Mouse (Mus musculus): ENCODE measurements around the gene Fam189a1. TPM values are rescaled to one million over a fixed set of nuclear protein-coding genes. Genes with fewer than 3 reads are reported as not detected.

The Fam189a1 gene
- polyA plus RNA-seq, 1 experiment from 2014 or later: 2.8 TPM

GRCm38 (mm10) chr7:64856526-64857082, 299.8 kb downstream of the Fam189a1 start:
- no peak for ATAC-seq (ENCODE audit: low FRiP score)
- WGBS: 86% methylated on average over 12 of the region's 12 CpGs
- Histone ChIP-seq H3K27ac (no peak overlapping the region), H3K9me3 (no peaks in the 10 kb centered on the region), H3K4me3 (replicated peaks) (no peak overlapping the region), H3K4me2 (no peak overlapping the region), H3K9ac (no peak overlapping the region), H3K27me3 (no peaks in the 10 kb centered on the region), H3K4me1 (no peaks in the 10 kb centered on the region), H3K36me3 (replicated peaks) (no peaks in the 10 kb centered on the region)

GRCm38 (mm10) chr7:64855976-64856375, 300.4 kb downstream of the Fam189a1 start:
- ATAC-seq (ENCODE audit: low FRiP score): no peak
- Histone ChIP-seq H3K4me1 (no peaks in the 10 kb centered on the region), H3K4me3 (replicated peaks) (no peak overlapping the region), H3K36me3 (replicated peaks) (no peaks in the 10 kb centered on the region), H3K4me2 (no peak overlapping the region), H3K27me3 (no peaks in the 10 kb centered on the region), H3K9ac (no peak overlapping the region), H3K27ac (no peak overlapping the region), H3K9me3 (no peaks in the 10 kb centered on the region)
- WGBS: 64% methylated on average over 15 of the region's 15 CpGs

GRCm38 (mm10) chr7:64855389-64855927, 300.9 kb downstream of the Fam189a1 start:
- Histone ChIP-seq H3K36me3 (replicated peaks) (no peaks in the 10 kb centered on the region), H3K4me3 (replicated peaks) (no peak overlapping the region), H3K4me2 (no peak overlapping the region), H3K27me3 (no peaks in the 10 kb centered on the region), H3K9ac (no peak overlapping the region), H3K4me1 (no peaks in the 10 kb centered on the region), H3K9me3 (no peaks in the 10 kb centered on the region), H3K27ac (no peak overlapping the region)
- ATAC-seq (ENCODE audit: low FRiP score): no peak
- WGBS: 93% methylated on average over 5 of the region's 10 CpGs

- Histone ChIP-seq H3K4me1 (no peaks in the 10 kb centered on the region), H3K9ac (no peak overlapping the region), H3K9me3 (no peaks in the 10 kb centered on the region), H3K4me3 (replicated peaks) (no peak overlapping the region), H3K27me3 (no peaks in the 10 kb centered on the region), H3K4me2 (no peak overlapping the region), H3K36me3 (replicated peaks) (no peaks in the 10 kb centered on the region), H3K27ac (no peak overlapping the region)
- no peak for ATAC-seq (ENCODE audit: low FRiP score)
- WGBS: 56% methylated on average over 3 of the region's 3 CpGs
Observed at GRCm38 (mm10) chr7:64850791-64851190, 305.6 kb downstream of the Fam189a1 start.

GRCm38 (mm10) chr7:64847366-64847899, 308.9 kb downstream of the Fam189a1 start:
- no peak overlapping the region for H3K4me3 ChIP-seq (replicated peaks)
- H3K27me3 ChIP-seq: no peaks in the 10 kb centered on the region
- 70% methylated on average over 5 of the region's 5 CpGs for WGBS
- no peaks in the 10 kb centered on the region for H3K4me1 ChIP-seq
- H3K9me3 ChIP-seq: no peaks in the 10 kb centered on the region
- no peak for ATAC-seq (ENCODE audit: low FRiP score)
- H3K4me2 ChIP-seq: no peak overlapping the region
- H3K9ac ChIP-seq: no peak overlapping the region
- H3K27ac ChIP-seq: no peak overlapping the region
- H3K36me3 ChIP-seq (replicated peaks): no peaks in the 10 kb centered on the region

- H3K4me3 ChIP-seq (replicated peaks): no peak overlapping the region
- no peaks in the 10 kb centered on the region for H3K36me3 ChIP-seq (replicated peaks)
- WGBS: 88% methylated on average over 3 of the region's 3 CpGs
- H3K9ac ChIP-seq: no peak overlapping the region
- no peaks in the 10 kb centered on the region for H3K27me3 ChIP-seq
- no peak overlapping the region for H3K27ac ChIP-seq
- H3K4me1 ChIP-seq: peaks cover 7% of the 10 kb centered on the region
- ATAC-seq (ENCODE audit: low FRiP score): no peak
- no peaks in the 10 kb centered on the region for H3K9me3 ChIP-seq
- no peak overlapping the region for H3K4me2 ChIP-seq
Observed at GRCm38 (mm10) chr7:64846061-64846460, 310.3 kb downstream of the Fam189a1 start.

GRCm38 (mm10) chr7:64840946-64841659, 315.3 kb downstream of the Fam189a1 start:
- Histone ChIP-seq H3K27me3 (no peaks in the 10 kb centered on the region), H3K9me3 (no peaks in the 10 kb centered on the region), H3K27ac (peak overlapping the region; percentile 43), H3K4me1 (peaks cover 24% of the 10 kb centered on the region), H3K4me2 (no peak overlapping the region), H3K9ac (no peak overlapping the region), H3K4me3 (replicated peaks) (no peak overlapping the region), H3K36me3 (replicated peaks) (no peaks in the 10 kb centered on the region)
- peak; percentile 66 for ATAC-seq (ENCODE audit: low FRiP score)
- WGBS: 45% methylated on average over 10 of the region's 10 CpGs

GRCm38 (mm10) chr7:64840576-64840895, 315.8 kb downstream of the Fam189a1 start:
- Histone ChIP-seq H3K9me3 (no peaks in the 10 kb centered on the region), H3K36me3 (replicated peaks) (no peaks in the 10 kb centered on the region), H3K9ac (no peak overlapping the region), H3K27ac (no peak overlapping the region), H3K4me3 (replicated peaks) (no peak overlapping the region), H3K27me3 (no peaks in the 10 kb centered on the region), H3K4me2 (peak overlapping the region; percentile 58; the same call in 1 of the 2 replicates), H3K4me1 (peaks cover 24% of the 10 kb centered on the region)
- no peak for ATAC-seq (ENCODE audit: low FRiP score)
- WGBS: 59% methylated on average over 1 of the region's 1 CpGs

- no peak overlapping the region for H3K27ac ChIP-seq
- ATAC-seq (ENCODE audit: low FRiP score): peak; percentile 90
- no peaks in the 10 kb centered on the region for H3K36me3 ChIP-seq (replicated peaks)
- H3K4me1 ChIP-seq: peaks cover 24% of the 10 kb centered on the region
- H3K9ac ChIP-seq: 0 out of 2 replicates have a peak overlapping the region, but pooled peaks have one; percentile 29
- no peaks in the 10 kb centered on the region for H3K9me3 ChIP-seq
- no peaks in the 10 kb centered on the region for H3K27me3 ChIP-seq
- peak overlapping the region; percentile 32 for H3K4me3 ChIP-seq (replicated peaks)
- peak overlapping the region; percentile 58 for H3K4me2 ChIP-seq
- under 1% methylated on average over 21 of the region's 21 CpGs for WGBS
Observed at GRCm38 (mm10) chr7:64839801-64840575, 316.4 kb downstream of the Fam189a1 start.

- H3K4me1 ChIP-seq: peaks cover 24% of the 10 kb centered on the region
- no peak overlapping the region for H3K4me3 ChIP-seq (replicated peaks)
- no peak for ATAC-seq (ENCODE audit: low FRiP score)
- 65% methylated on average over 2 of the region's 2 CpGs for WGBS
- H3K27me3 ChIP-seq: no peaks in the 10 kb centered on the region
- no peaks in the 10 kb centered on the region for H3K36me3 ChIP-seq (replicated peaks)
- no peak overlapping the region for H3K27ac ChIP-seq
- H3K9ac ChIP-seq: no peak overlapping the region
- peak overlapping the region; percentile 58; the same call in 1 of the 2 replicates for H3K4me2 ChIP-seq
- H3K9me3 ChIP-seq: no peaks in the 10 kb centered on the region
Observed at GRCm38 (mm10) chr7:64839281-64839680, 317.1 kb downstream of the Fam189a1 start.

- Histone ChIP-seq H3K9ac (no peak overlapping the region), H3K36me3 (replicated peaks) (no peaks in the 10 kb centered on the region), H3K4me3 (replicated peaks) (no peak overlapping the region), H3K27ac (no peak overlapping the region), H3K9me3 (no peaks in the 10 kb centered on the region), H3K4me1 (no peaks in the 10 kb centered on the region), H3K27me3 (no peaks in the 10 kb centered on the region), H3K4me2 (no peak overlapping the region)
- WGBS: 50% methylated on average over 5 of the region's 5 CpGs
- ATAC-seq (ENCODE audit: low FRiP score): no peak
Observed at GRCm38 (mm10) chr7:64830214-64830995, 326.0 kb downstream of the Fam189a1 start.

- Histone ChIP-seq H3K4me3 (replicated peaks) (no peak overlapping the region), H3K9me3 (no peaks in the 10 kb centered on the region), H3K27me3 (no peaks in the 10 kb centered on the region), H3K36me3 (replicated peaks) (no peaks in the 10 kb centered on the region), H3K27ac (no peak overlapping the region), H3K4me2 (no peak overlapping the region), H3K4me1 (no peaks in the 10 kb centered on the region), H3K9ac (no peak overlapping the region)
- ATAC-seq (ENCODE audit: low FRiP score): no peak
- 72% methylated on average over 5 of the region's 5 CpGs for WGBS
Observed at GRCm38 (mm10) chr7:64821081-64821480, 335.3 kb downstream of the Fam189a1 start.
